Mouse (Mus musculus): ENCODE measurements at regions not wholly inside any gene's neighbourhood (a gene's known extent, or its start where the extent isn't known, plus 50 kb on each side); places are given as distances from the start of the nearest gene placed in this dataset.
"Not testable (repeated sequence)": the region's sequence is repeated elsewhere in the genome, so short reads cannot be mapped to it uniquely, and the experiment has no call there.

DNA sequence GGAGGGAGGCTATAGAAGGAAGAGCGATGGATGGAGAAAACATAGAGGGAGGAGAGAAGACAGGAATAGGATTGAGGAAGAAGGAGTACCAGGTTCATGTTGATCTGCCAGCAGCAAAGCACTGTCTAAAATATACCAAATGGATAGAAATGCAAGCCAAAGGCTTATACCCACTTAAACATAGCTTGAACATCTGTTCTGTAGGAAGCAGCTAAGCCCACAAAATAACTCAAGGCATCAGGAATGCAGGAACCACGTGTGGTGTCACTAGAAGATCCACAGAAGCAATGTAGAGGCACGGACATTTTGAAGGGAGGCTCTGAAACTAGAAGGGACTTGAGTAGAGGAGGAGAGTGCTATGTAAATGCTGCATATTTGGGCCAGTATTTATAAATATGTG is 78.9 kb downstream of the Smgc start:
- DNase-seq = peak; percentile 33

DNA sequence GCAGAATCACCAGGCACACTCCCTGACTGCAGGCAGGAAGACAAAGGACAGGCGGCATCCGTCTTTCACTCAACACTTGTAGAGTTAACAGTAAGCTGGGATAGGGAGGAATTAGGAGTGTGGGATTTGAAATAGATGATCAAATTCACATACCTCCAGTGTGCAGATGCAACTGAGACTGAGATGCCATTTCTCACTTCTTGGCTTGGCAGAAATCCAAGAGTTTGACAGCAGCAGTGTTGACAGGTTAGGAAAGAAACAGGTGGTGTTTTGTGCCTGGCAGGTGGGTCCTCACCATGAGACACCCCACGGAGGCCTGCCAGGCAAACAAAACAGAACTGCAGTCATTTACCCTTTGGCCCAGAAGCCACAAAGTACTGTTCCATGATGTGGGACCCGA is 79.8 kb downstream of the Smgc start:
- DNase-seq = no peak

DNA sequence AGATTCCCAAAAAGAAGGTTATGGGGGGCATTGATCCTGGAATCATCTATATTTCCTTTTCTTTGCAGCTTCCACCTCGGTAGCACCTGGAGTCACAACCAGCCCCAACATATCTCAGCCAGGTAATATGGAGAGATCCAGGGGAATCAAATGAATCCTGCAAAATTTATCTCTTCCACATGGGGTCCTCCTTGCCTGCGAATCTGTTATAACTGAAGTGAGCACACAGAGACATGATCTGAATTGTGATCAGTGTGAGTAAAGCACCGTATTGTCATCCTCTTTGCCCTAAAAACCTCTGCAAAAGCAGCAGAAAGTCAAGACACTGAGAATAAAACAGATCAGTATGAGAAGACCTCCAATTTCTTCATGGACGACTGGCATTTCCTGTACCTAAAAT is 86.5 kb downstream of the Smgc start:
- DNase-seq = no peak

DNA sequence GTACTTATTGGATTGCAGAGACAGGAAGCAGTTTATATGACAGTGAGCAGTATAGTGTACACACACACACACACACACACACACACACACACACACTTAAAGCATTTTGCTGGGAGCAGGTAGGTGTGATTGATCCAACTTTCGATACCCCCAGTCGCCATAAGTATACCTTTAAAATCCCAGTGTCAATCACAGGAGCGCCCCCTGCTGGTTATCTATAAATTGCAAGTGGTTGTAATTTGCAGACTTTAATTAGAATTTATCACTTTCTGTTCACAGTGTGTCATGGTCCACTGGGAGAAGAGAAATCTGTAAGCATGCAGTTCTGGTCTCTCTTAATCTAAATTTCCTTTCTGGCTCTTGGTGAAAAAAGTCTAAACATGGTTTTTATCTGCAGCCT is 89.4 kb downstream of the Smgc start:
- DNase-seq = no peak

DNA sequence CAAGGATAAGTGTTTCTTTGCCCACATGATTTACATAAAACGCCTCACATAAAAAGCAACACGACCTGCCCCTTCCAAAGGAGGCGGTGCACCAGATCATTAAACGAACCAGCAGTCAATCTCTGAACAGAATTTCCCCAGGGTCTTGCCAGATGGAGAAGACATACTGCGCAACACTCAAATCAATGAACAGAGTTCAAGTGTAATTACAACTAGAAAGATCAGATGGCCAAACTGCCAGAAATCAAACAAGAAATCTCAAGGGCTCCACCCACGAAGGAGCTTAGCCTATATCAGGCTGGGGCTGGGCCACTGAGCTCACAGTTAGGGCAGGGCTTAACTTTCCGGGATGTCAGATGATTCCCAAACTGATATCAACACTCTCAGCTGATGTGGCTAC is 90.4 kb downstream of the Smgc start:
- DNase-seq = no peak

DNA sequence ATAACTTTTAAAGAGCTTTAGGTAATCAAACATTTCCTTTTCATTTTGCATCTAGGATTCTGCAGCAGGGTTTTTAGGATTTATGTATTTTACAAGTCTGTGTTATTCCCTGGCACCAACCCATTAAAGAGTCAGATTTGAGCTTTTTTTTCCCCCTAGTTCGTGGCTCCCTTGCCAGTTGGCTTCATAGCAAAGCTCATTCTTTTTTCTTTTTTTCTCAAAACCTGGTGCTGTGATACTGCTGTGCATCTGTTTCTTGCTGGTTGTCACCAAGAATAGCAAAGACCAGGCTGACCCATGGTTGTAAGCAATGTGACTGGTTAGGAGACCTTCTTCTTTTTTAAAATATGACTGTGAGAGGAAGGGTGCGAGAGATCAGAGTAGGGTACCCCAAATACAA is 93.7 kb upstream of the Cntn1 start:
- no peak for DNase-seq

DNA sequence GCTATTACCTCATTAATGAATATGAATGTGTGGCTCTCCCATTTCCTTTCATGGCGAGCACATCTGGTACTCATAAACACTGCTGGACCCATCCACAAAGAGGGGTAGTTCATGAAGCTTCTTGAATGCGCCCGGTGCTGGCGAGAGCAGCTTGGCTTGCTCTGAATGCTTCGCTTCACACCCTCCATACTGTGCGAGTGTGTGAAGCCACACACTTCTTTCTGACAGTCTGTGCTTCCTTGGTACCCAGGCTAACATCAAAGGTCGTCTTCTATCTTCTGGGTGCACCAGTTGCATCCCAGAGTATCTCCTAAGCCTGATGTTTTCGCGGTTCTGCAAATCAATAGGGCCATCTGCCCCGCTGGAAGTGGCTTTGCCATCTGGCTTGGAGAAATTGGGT is 85.8 kb upstream of the Cntn1 start:
- DNase-seq = peak; percentile 8

DNA sequence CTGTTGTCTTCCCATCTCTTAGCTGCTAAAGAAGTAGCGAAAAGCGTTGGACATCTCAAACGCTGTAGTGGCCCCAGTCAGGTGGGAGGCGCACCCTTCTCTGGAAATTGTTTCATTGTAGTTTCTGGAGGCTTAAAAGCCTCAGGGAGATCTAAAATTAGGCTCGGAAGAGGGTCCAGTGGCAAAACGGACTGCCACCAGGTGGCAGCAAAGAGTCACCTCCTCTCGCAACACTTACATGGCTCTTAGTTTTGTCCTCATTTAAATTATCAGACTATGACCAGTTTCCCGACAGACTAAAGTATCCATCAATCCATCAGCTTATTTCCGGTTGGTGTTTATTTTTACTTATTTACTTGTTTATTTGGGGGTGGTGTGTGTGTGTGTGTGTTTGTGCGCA is 81.6 kb upstream of the Cntn1 start:
- peak; percentile 77 for DNase-seq

DNA sequence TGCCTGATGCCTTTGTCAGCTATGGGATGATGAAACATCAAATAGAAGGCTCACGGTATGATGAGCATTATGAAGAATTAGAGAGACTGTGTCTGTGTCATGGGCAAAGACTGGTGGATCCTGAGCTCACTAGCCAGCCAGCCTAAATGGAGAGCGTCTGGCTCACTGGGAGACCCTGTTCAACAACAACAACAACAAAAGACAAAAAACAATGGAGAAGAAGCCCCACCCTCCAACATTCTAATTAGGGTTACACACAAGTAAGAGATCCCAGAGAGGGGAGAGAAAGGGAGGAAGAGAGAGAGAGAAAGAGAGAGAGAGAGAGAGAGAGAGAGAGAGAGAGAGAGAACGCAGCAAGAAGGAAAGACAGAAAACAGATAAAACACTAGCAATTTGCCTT is 79.6 kb upstream of the Cntn1 start:
- DNase-seq = no peak

DNA sequence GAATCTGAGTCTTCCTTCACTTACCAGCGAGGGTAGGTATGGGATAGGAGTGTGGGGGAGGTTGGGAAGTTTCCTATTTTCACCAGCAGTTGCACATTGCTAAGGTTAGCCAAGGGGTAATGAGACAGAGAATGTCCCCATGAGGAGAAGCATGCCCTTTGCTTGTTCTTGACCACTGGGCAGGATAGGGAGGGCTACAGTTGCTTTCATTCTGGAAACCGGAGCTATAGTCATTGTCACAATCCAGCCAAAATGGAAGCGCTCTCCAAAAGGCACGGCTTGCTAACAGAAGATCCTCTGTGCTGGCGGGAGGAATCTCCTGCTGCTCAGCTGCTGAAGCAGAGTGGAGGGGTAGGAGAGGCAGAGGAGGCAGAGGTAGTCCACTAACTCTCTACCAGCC is 79.1 kb upstream of the Cntn1 start:
- DNase-seq = no peak

DNA sequence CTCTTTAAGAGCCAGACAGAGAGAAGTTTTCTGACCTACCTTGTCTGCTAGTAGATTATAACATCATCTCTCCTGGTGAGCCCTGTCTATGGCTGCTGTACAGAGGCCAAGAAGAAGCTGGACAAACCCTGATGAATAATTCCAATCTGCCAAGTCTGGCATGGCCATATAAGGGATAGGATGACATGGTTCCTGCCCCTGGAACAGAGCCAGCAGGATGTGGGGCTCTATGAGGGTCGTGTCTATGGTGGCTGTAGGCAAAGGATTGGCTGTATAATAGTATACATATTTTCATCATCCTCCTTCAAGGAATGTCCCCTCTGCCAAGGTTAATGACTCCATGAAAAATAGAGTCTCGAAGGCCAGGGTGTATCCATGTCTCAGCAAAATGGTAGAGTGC is 75.4 kb upstream of the Cntn1 start:
- no peak for DNase-seq

DNA sequence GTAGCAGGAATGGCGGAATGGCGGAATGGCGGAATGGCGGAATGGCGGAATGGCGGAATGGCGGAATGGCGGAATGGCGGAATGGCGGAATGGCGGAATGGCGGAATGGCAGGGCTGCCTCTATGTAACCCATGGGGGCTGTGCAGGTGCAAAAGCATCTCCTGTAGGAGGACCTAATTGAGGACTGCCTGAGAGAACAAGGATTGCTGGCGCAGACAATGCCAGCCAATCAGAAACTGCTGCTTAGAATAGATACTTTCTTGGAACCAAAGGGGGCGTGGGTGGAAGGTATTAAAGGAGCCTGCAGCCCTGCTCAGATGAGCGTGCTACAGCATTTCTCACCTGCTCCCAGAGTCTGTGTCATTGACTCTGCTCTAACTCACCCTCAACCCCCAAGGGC is 67.8 kb upstream of the Cntn1 start:
- not testable (repeated sequence) for DNase-seq

DNA sequence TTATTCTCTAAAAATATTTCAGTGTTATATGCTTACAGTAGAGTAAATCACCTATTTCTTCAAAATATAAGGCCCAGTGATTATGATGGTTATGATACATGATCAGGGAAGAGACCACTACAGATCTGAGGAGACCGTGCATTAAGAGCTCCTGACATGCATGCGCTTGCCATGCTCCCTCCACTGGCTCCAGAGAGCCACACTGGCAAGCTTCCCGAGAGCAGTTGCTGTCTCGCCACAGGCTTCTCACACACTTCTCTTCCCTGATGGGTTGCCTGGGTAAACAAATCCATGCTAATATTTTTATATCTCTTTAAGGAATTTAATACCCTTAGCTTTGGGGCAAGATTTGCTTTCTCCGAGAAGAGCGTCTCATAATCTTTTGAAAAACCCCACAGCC is 50.9 kb upstream of the Cntn1 start:
- no peak for DNase-seq
